Mouse (Mus musculus): ENCODE measurements around the gene Mcm7.

Gene Mcm7

GRCm38 (mm10) chr5:138171695-138172491 is at the start of gene Mcm7, which contains the start of gene Ap4m1:
TSS of gene Mcm7 (minus strand) at chr5:138172422.
TSS of gene Ap4m1 (plus strand) at chr5:138172002.
- peak; percentile 90 to 93 for DNase-seq

GRCm38 (mm10) chr5:138219864-138220263 is 47.6 kb upstream of the Mcm7 start:
- DNase-seq = no peak

- peak; percentile 28 to 48 for DNase-seq
These were observed 44.4 kb upstream of the Mcm7 start for GRCm38 (mm10) chr5:138216632-138217031.

- DNase-seq = no peak
These were observed 35.7 kb upstream of the Mcm7 start for GRCm38 (mm10) chr5:138207873-138208272.

GRCm38 (mm10) chr5:138207253-138207652 is 35.0 kb upstream of the Mcm7 start:
- no peak for DNase-seq

GRCm38 (mm10) chr5:138202086-138202485 is 29.9 kb upstream of the Mcm7 start:
- DNase-seq = no peak

- no peak for DNase-seq
These were observed 27.4 kb upstream of the Mcm7 start for GRCm38 (mm10) chr5:138199576-138199975.

- DNase-seq = no peak
These were observed 23.2 kb upstream of the Mcm7 start for GRCm38 (mm10) chr5:138195463-138195862.

GRCm38 (mm10) chr5:138194755-138195345 is 22.6 kb upstream of the Mcm7 start:
- peak in 1 of 2 experiments; percentile 17 for DNase-seq

- peak; percentile 79 for DNase-seq
These were observed 21.8 kb upstream of the Mcm7 start, which contains the start of gene Mblac1 for GRCm38 (mm10) chr5:138193771-138194727. TSS of gene Mblac1 (plus strand) at chr5:138194314.

- DNase-seq = peak; percentile 72 to 74
These were observed 15.6 kb upstream of the Mcm7 start for GRCm38 (mm10) chr5:138187661-138188306.

GRCm38 (mm10) chr5:138186950-138187638 is 14.9 kb upstream of the Mcm7 start, which contains the start of the genes Taf6 and Cnpy4:
TSS of gene Taf6 (minus strand) at chr5:138187451.
TSS of gene Cnpy4 (plus strand) at chr5:138187485.
- DNase-seq = peak; percentile 86

- DNase-seq = no peak
These were observed 995 bp upstream of the Mcm7 start for GRCm38 (mm10) chr5:138173217-138173616.

- DNase-seq = peak; percentile 90 to 93
These were observed 1.2 kb downstream of the Mcm7 start for GRCm38 (mm10) chr5:138170936-138171561.

- DNase-seq = no peak
These were observed 6.6 kb downstream of the Mcm7 start for GRCm38 (mm10) chr5:138165594-138165993.

- DNase-seq = no peak
These were observed 8.6 kb downstream of the Mcm7 start for GRCm38 (mm10) chr5:138163610-138164009.

- no peak for DNase-seq
These were observed 9.2 kb downstream of the Mcm7 start for GRCm38 (mm10) chr5:138163046-138163445.

GRCm38 (mm10) chr5:138160842-138161665 is 11.2 kb downstream of the Mcm7 start, which contains the start of gene Cops6:
TSS of gene Cops6 (plus strand) at chr5:138161071.
- DNase-seq = peak; percentile 97

GRCm38 (mm10) chr5:138160224-138160762 is 11.9 kb downstream of the Mcm7 start:
- DNase-seq = no peak
